Mouse (Mus musculus) embryonic facial prominence, embryonic 12.5 days (tissue): Measurements from ENCODE around the gene Nr1h3. TPM values are rescaled to one million over a fixed set of nuclear protein-coding genes. Genes with fewer than 3 reads are reported as not detected.

Experiments
- ATAC-seq: fragments of 200-750 bp; cut with Nextera tagmentation; 2 replicates; pipeline ENCODE4 v1.8.0; 2017; ENCODE audit not compliant: insufficient number of reproducible peaks, insufficient read depth, low FRiP score, low TSS enrichment
- H3K27ac ChIP-seq: fragments of 300-500 bp; sonication (generic); 2 replicates; pipeline ENCODE4 v1.5.1; 2016; ENCODE audit warnings: mild to moderate bottlenecking
- H3K27me3 ChIP-seq: fragments of 300-500 bp; sonication (generic); 2 replicates; pipeline ENCODE4 v1.6.1; 2016; ENCODE audit warnings: mild to moderate bottlenecking, moderate library complexity
- H3K36me3 ChIP-seq: fragments of 300-500 bp; sonication (generic); 2 replicates; pipeline ENCODE4 v1.6.1; 2016; ENCODE audit warnings: mild to moderate bottlenecking
- H3K4me1 ChIP-seq: fragments of 300-500 bp; sonication (generic); 2 replicates; pipeline ENCODE4 v1.6.1; 2016
- H3K4me2 ChIP-seq: fragments of 300-500 bp; sonication (generic); replicated peaks from 2 replicates; pipeline ENCODE4 v1.6.1; 2016; ENCODE audit warnings: mild to moderate bottlenecking, moderate library complexity
- H3K4me3 ChIP-seq: fragments of 300-500 bp; sonication (generic); 2 replicates; pipeline ENCODE4 v1.5.1; 2016; ENCODE audit warnings: mild to moderate bottlenecking
- H3K9ac ChIP-seq: fragments of 300-500 bp; sonication (generic); 2 replicates; pipeline ENCODE4 v1.6.1; 2016; ENCODE audit warnings: mild to moderate bottlenecking, moderate library complexity
- H3K9me3 ChIP-seq: fragments of 300-500 bp; sonication (generic); 2 replicates; pipeline ENCODE4 v1.6.1; 2016; ENCODE audit warnings: mild to moderate bottlenecking, moderate library complexity
- WGBS: fragments of 180-500 bp; shearing (Covaris S2); methylation state at CpG from one replicate; pipeline ENCODE4 v1.1.7; 2016; 5-methylcytosine and 5-hydroxymethylcytosine counted together
- polyA plus RNA-seq: library from polyadenylated mRNA; unstranded; fragments of >200 nt; fragmentation: Nextera tagmentation; extraction: Ambion mirVana; gene quantifications from 2 replicates; pipeline ENCODE4 v1.2.1, GENCODE M21; 2016

Gene Nr1h3
- polyA plus RNA-seq, 1 experiment from 2014 or later: 1.3 TPM

GRCm38 (mm10) chr2:91217032-91217431 is 14.4 kb upstream of the Nr1h3 start:
- no peak for ATAC-seq
- no peak overlapping the region for H3K27ac ChIP-seq
- no peak overlapping the region for H3K4me3 ChIP-seq
- H3K4me2 ChIP-seq: no peak overlapping the region
- no peaks in the 10 kb centered on the region for H3K27me3 ChIP-seq
- WGBS: 67% methylated on average over 4 of the region's 4 CpGs
- H3K36me3 ChIP-seq: peaks cover 16% of the 10 kb centered on the region
- H3K9me3 ChIP-seq: no peaks in the 10 kb centered on the region
- H3K9ac ChIP-seq: no peak overlapping the region
- H3K4me1 ChIP-seq: no peaks in the 10 kb centered on the region

GRCm38 (mm10) chr2:91213311-91213710 is 10.7 kb upstream of the Nr1h3 start:
- Histone ChIP-seq H3K4me1 (no peaks in the 10 kb centered on the region), H3K9me3 (no peaks in the 10 kb centered on the region), H3K4me3 (no peak overlapping the region), H3K4me2 (no peak overlapping the region), H3K27ac (no peak overlapping the region), H3K9ac (no peak overlapping the region), H3K27me3 (no peaks in the 10 kb centered on the region), H3K36me3 (peaks cover 50% of the 10 kb centered on the region)
- no peak for ATAC-seq

- Histone ChIP-seq H3K27ac (no peak overlapping the region), H3K27me3 (no peaks in the 10 kb centered on the region), H3K36me3 (peaks cover 58% of the 10 kb centered on the region), H3K4me3 (no peak overlapping the region), H3K9ac (no peak overlapping the region), H3K4me1 (peaks cover 12% of the 10 kb centered on the region; the same call in 1 of the 2 replicates), H3K4me2 (no peak overlapping the region), H3K9me3 (no peaks in the 10 kb centered on the region)
- WGBS: 90% methylated on average over 9 of the region's 9 CpGs
- no peak for ATAC-seq
These were observed 3.7 kb upstream of the Nr1h3 start for GRCm38 (mm10) chr2:91206254-91206775.

GRCm38 (mm10) chr2:91202972-91203656 is 480 bp upstream of the Nr1h3 start:
- 13% methylated on average over 20 of the region's 20 CpGs for WGBS
- Histone ChIP-seq H3K27me3 (no peaks in the 10 kb centered on the region), H3K4me2 (peak overlapping the region; percentile 69), H3K27ac (peak overlapping the region; percentile 95), H3K9ac (peak overlapping the region; percentile 66), H3K36me3 (peaks cover 30% of the 10 kb centered on the region), H3K4me1 (peaks cover 12% of the 10 kb centered on the region; the same call in 1 of the 2 replicates), H3K9me3 (no peaks in the 10 kb centered on the region), H3K4me3 (peak overlapping the region; percentile 76)
- peak; percentile 55 for ATAC-seq

GRCm38 (mm10) chr2:91198888-91199287 is 3.7 kb downstream of the Nr1h3 start:
- 87% methylated on average over 3 of the region's 3 CpGs for WGBS
- Histone ChIP-seq H3K9ac (no peak overlapping the region), H3K4me1 (peaks cover 17% of the 10 kb centered on the region; the same call in 1 of the 2 replicates)

GRCm38 (mm10) chr2:91196577-91197001 is 6.0 kb downstream of the Nr1h3 start:
- Histone ChIP-seq H3K4me1 (0 out of 2 replicates have a peak, but pooled peaks cover 12% of the 10 kb centered on the region), H3K27ac (no peak overlapping the region), H3K9ac (no peak overlapping the region), H3K4me3 (no peak overlapping the region), H3K9me3 (no peaks in the 10 kb centered on the region), H3K27me3 (peaks cover 5% of the 10 kb centered on the region; the same call in 1 of the 2 replicates), H3K36me3 (no peaks in the 10 kb centered on the region), H3K4me2 (no peak overlapping the region)
- no peak for ATAC-seq
- WGBS: 44% methylated on average over 3 of the region's 3 CpGs

More at GRCm38 (mm10) chr2:91198888-91199287, 3.7 kb downstream of the Nr1h3 start:
- Histone ChIP-seq H3K27me3 (no peaks in the 10 kb centered on the region), H3K9me3 (no peaks in the 10 kb centered on the region), H3K36me3 (no peaks in the 10 kb centered on the region), H3K4me3 (no peak overlapping the region), H3K4me2 (no peak overlapping the region), H3K27ac (no peak overlapping the region)
- ATAC-seq: no peak

GRCm38 (mm10) chr2:91194624-91195332 is 7.9 kb downstream of the Nr1h3 start:
- Histone ChIP-seq H3K9ac (peak overlapping the region; percentile 42), H3K4me3 (peak overlapping the region; percentile 31), H3K4me1 (0 out of 2 replicates have a peak, but pooled peaks cover 12% of the 10 kb centered on the region), H3K9me3 (no peaks in the 10 kb centered on the region), H3K36me3 (no peaks in the 10 kb centered on the region), H3K27ac (no peak overlapping the region), H3K27me3 (peaks cover 5% of the 10 kb centered on the region; the same call in 1 of the 2 replicates), H3K4me2 (peak overlapping the region; percentile 54)
- ATAC-seq: peak; percentile 87
- WGBS: 2% methylated on average over 27 of the region's 27 CpGs

- Histone ChIP-seq H3K4me3 (no peak overlapping the region), H3K4me2 (no peak overlapping the region), H3K9ac (no peak overlapping the region), H3K27me3 (peaks cover 5% of the 10 kb centered on the region; the same call in 1 of the 2 replicates), H3K4me1 (0 out of 2 replicates have a peak, but pooled peaks cover 12% of the 10 kb centered on the region), H3K27ac (no peak overlapping the region), H3K36me3 (no peaks in the 10 kb centered on the region), H3K9me3 (no peaks in the 10 kb centered on the region)
- ATAC-seq: no peak
- WGBS: 91% methylated on average over 16 of the region's 16 CpGs
These were observed 12.1 kb downstream of the Nr1h3 start for GRCm38 (mm10) chr2:91190501-91190900.

GRCm38 (mm10) chr2:91187431-91187830 is 15.2 kb downstream of the Nr1h3 start:
- no peak overlapping the region for H3K27ac ChIP-seq
- 57% methylated on average over 4 of the region's 4 CpGs for WGBS
- H3K4me1 ChIP-seq: peaks cover 5% of the 10 kb centered on the region; the same call in 1 of the 2 replicates
- no peak overlapping the region for H3K4me2 ChIP-seq
- no peaks in the 10 kb centered on the region for H3K36me3 ChIP-seq
- H3K9ac ChIP-seq: no peak overlapping the region
- H3K27me3 ChIP-seq: no peaks in the 10 kb centered on the region
- H3K4me3 ChIP-seq: no peak overlapping the region
- H3K9me3 ChIP-seq: no peaks in the 10 kb centered on the region
- no peak for ATAC-seq

GRCm38 (mm10) chr2:91186208-91186607 is 16.4 kb downstream of the Nr1h3 start:
- Histone ChIP-seq H3K27ac (no peak overlapping the region), H3K4me1 (peaks cover 10% of the 10 kb centered on the region), H3K9me3 (no peaks in the 10 kb centered on the region), H3K27me3 (no peaks in the 10 kb centered on the region; the same call in 1 of the 2 replicates), H3K4me2 (no peak overlapping the region), H3K36me3 (no peaks in the 10 kb centered on the region), H3K9ac (no peak overlapping the region), H3K4me3 (no peak overlapping the region)
- 63% methylated on average over 1 of the region's 1 CpGs for WGBS
- no peak for ATAC-seq

GRCm38 (mm10) chr2:91183711-91184405 is 18.8 kb downstream of the Nr1h3 start, which contains the start of gene Madd:
Gene Madd, minus strand, starts transcription at chr2:91183837.
- Histone ChIP-seq H3K27me3 (no peaks in the 10 kb centered on the region; the same call in 1 of the 2 replicates), H3K4me1 (peaks cover 10% of the 10 kb centered on the region), H3K4me2 (peak within 1 kb of the TSS; percentile 82), H3K27ac (peak within 1 kb of the TSS; percentile 83), H3K4me3 (peak within 1 kb of the TSS; percentile 84), H3K36me3 (no peaks in the 10 kb centered on the region), H3K9me3 (no peaks in the 10 kb centered on the region), H3K9ac (peak within 1 kb of the TSS; percentile 63)
- 61% methylated on average over 15 of the region's 15 CpGs for WGBS
- no peak for ATAC-seq
